Comparison of ENCODE assay signal across 12 mouse cellular contexts in genomic region chr16:32076406-32076805, GRCm38 (mm10). TPM values are rescaled to one million over a fixed set of nuclear protein-coding genes. Genes with fewer than 3 reads are reported as not detected.
DNase-seq lines count a peak whose midpoint lies in the region; ATAC-seq lines count a peak whose summit lies in the region.
"Had no signal": no experiment of that assay in that cellular context is flagged by ENCODE, and none has a peak within 500 bp of the region (broad histone marks: within the 10 kb centered on the region; RNA-seq: fewer than 3 reads in every experiment).

No protein-coding gene starts in this region.

- no peak overlapping the region for H3K9ac ChIP-seq in heart, embryonic 11.5 days (ENCODE audit: low read depth, low read length)
- H3K9ac ChIP-seq in kidney, embryonic 14.5 days (ENCODE audit: low read depth, low read length): no peak overlapping the region
- H3K9ac ChIP-seq in midbrain, embryonic 13.5 days (replicated peaks): no peak overlapping the region
- no peak overlapping the region for H3K9ac ChIP-seq in midbrain, embryonic 11.5 days (ENCODE audit: low read length)
- H3K9ac ChIP-seq: embryonic facial prominence, embryonic 15.5 days; midbrain, embryonic 15.5 days; stomach, embryonic 15.5 days had no signal

- H3K27ac ChIP-seq in heart, embryonic 11.5 days (ENCODE audit: low read depth, low read length): no peak overlapping the region
- no peak overlapping the region for H3K27ac ChIP-seq in kidney, embryonic 14.5 days (ENCODE audit: low read depth, low read length)
- H3K27ac ChIP-seq in midbrain, embryonic 13.5 days: no peak overlapping the region
- H3K27ac ChIP-seq in midbrain, embryonic 11.5 days (ENCODE audit: low read depth, low read length): no peak overlapping the region
- H3K27ac ChIP-seq: limb, embryonic 15.5 days; midbrain, embryonic 15.5 days; stomach, embryonic 15.5 days had no signal

- H3K9me3 ChIP-seq in heart, embryonic 11.5 days (replicated peaks; ENCODE audit: control insufficient read depth, low read length): no peaks in the 10 kb centered on the region
- no peaks in the 10 kb centered on the region for H3K9me3 ChIP-seq in kidney, embryonic 14.5 days (ENCODE audit: control insufficient read depth, low read length)
- H3K9me3 ChIP-seq in midbrain, embryonic 13.5 days: no peaks in the 10 kb centered on the region
- H3K9me3 ChIP-seq in midbrain, embryonic 11.5 days (ENCODE audit: control insufficient read depth, low read length): no peaks in the 10 kb centered on the region
- H3K9me3 ChIP-seq: embryonic facial prominence, embryonic 15.5 days; limb, embryonic 15.5 days; midbrain, embryonic 15.5 days; stomach, embryonic 15.5 days had no signal

- H3K36me3 ChIP-seq in heart, embryonic 11.5 days (ENCODE audit: control insufficient read depth, insufficient read depth, low read length): no peaks in the 10 kb centered on the region
- no peaks in the 10 kb centered on the region for H3K36me3 ChIP-seq in kidney, embryonic 14.5 days (ENCODE audit: control insufficient read depth, insufficient read depth, low read length)
- no peaks in the 10 kb centered on the region; the same call in 1 of the 2 replicates for H3K36me3 ChIP-seq in midbrain, embryonic 13.5 days
- no peaks in the 10 kb centered on the region for H3K36me3 ChIP-seq in midbrain, embryonic 11.5 days (ENCODE audit: control insufficient read depth, insufficient read depth, low read length)
- H3K36me3 ChIP-seq: embryonic facial prominence, embryonic 15.5 days; limb, embryonic 15.5 days; midbrain, embryonic 15.5 days; stomach, embryonic 15.5 days had no signal

- ATAC-seq in heart, embryonic 11.5 days (replicated peaks; ENCODE audit: insufficient number of reproducible peaks, low FRiP score, low TSS enrichment): no peak
- no peak for ATAC-seq in kidney, embryonic 14.5 days (ENCODE audit: low FRiP score, low TSS enrichment)
- no peak for ATAC-seq in midbrain, embryonic 13.5 days
- no peak for ATAC-seq in midbrain, embryonic 11.5 days (ENCODE audit: low FRiP score)
- ATAC-seq: midbrain, embryonic 15.5 days had no signal

- no peak overlapping the region for H3K4me3 ChIP-seq in heart, embryonic 11.5 days (ENCODE audit: low read depth, low read length)
- H3K4me3 ChIP-seq in kidney, embryonic 14.5 days (ENCODE audit: low read length): no peak overlapping the region
- H3K4me3 ChIP-seq in midbrain, embryonic 13.5 days (replicated peaks): no peak overlapping the region
- H3K4me3 ChIP-seq in midbrain, embryonic 11.5 days (ENCODE audit: low read depth, low read length): no peak overlapping the region

- peaks cover 15% of the 10 kb centered on the region for H3K4me1 ChIP-seq in heart, embryonic 11.5 days (ENCODE audit: control insufficient read depth, insufficient read depth, low read length)
- peaks cover 18% of the 10 kb centered on the region for H3K4me1 ChIP-seq in kidney, embryonic 14.5 days (ENCODE audit: control insufficient read depth, insufficient read depth, low read length)
- H3K4me1 ChIP-seq in midbrain, embryonic 13.5 days (replicated peaks): peaks cover 31% of the 10 kb centered on the region
- H3K4me1 ChIP-seq in midbrain, embryonic 11.5 days (ENCODE audit: control insufficient read depth, insufficient read depth, low read length): peaks cover 10% of the 10 kb centered on the region

- H3K4me2 ChIP-seq in heart, embryonic 11.5 days: no peak overlapping the region
- peak overlapping the region; percentile 84; the same call in 1 of the 2 replicates for H3K4me2 ChIP-seq in kidney, embryonic 14.5 days (replicated peaks; ENCODE audit: low read depth, low read length)
- 0 out of 2 replicates have a peak overlapping the region, but pooled peaks have one; percentile 9 for H3K4me2 ChIP-seq in midbrain, embryonic 13.5 days (replicated peaks)
- H3K4me2 ChIP-seq in midbrain, embryonic 11.5 days: no peak overlapping the region

- no peaks in the 10 kb centered on the region for H3K27me3 ChIP-seq in heart, embryonic 11.5 days (ENCODE audit: control insufficient read depth, insufficient read depth, low read length)
- no peaks in the 10 kb centered on the region for H3K27me3 ChIP-seq in kidney, embryonic 14.5 days (ENCODE audit: control insufficient read depth, insufficient read depth, low read length)
- H3K27me3 ChIP-seq in midbrain, embryonic 13.5 days: no peaks in the 10 kb centered on the region
- H3K27me3 ChIP-seq in midbrain, embryonic 11.5 days (ENCODE audit: control insufficient read depth, insufficient read depth, low read length): no peaks in the 10 kb centered on the region
- H3K27me3 ChIP-seq: embryonic facial prominence, embryonic 15.5 days; limb, embryonic 15.5 days; midbrain, embryonic 15.5 days; stomach, embryonic 15.5 days had no signal

- DNase-seq in heart, adult 8-10 months (ENCODE audit: low spot score): peak; percentile 36
- no peak for DNase-seq in kidney, adult 18-20 months
- no peak for DNase-seq in midbrain, embryonic 11.5 days (ENCODE audit: low spot score, missing footprints)
- DNase-seq in embryo, embryonic 10.5 days (ENCODE audit: low spot score): no peak
- DNase-seq: kidney, adult 11 months had no signal

- 72% methylated on average over 3 of the region's 3 CpGs for WGBS in heart, embryonic 11.5 days (ENCODE audit: insufficient replicate concordance)
- 56% methylated on average over 3 of the region's 3 CpGs for WGBS in kidney, embryonic 14.5 days
- 90% methylated on average over 3 of the region's 3 CpGs for WGBS in midbrain, embryonic 13.5 days
- WGBS in midbrain, embryonic 11.5 days: 86% methylated on average over 3 of the region's 3 CpGs

RNA-seq across cellular contexts. Expression of gene Pak2, which starts 2.7 kb away (rescaled TPM):
- total RNA-seq in heart, adult 8-10 months (2022): 10 to 100 TPM; 22.8 to 27.3 (median 25.2) TPM
- polyA plus RNA-seq in heart, embryonic 11.5 days (2014; fragmentation: Nextera tagmentation; extraction: Ambion mirVana): 33.9 and 37.5 TPM in 2 replicates
- 30.3 and 42.0 TPM in 2 replicates for polyA plus RNA-seq in kidney, embryonic 14.5 days (2014; fragmentation: Nextera tagmentation; extraction: Ambion mirVana)
- polyA plus RNA-seq in midbrain, embryonic 13.5 days (2015; fragmentation: Nextera tagmentation; extraction: Ambion mirVana): 41.9 and 43.6 TPM in 2 replicates
- 49.6 and 59.6 TPM in 2 replicates for polyA plus RNA-seq in midbrain, embryonic 11.5 days (2014; fragmentation: Nextera tagmentation; extraction: Ambion mirVana)

RNA-seq across cellular contexts. Expression of gene Pigx, which starts 23.1 kb away (rescaled TPM):
- total RNA-seq in heart, adult 8-10 months (2022): 10 to 100 TPM; 17.3 to 20.2 (median 20.0) TPM
- polyA plus RNA-seq in heart, embryonic 11.5 days (2014; fragmentation: Nextera tagmentation; extraction: Ambion mirVana): 86.3 and 91.7 TPM in 2 replicates
- 147 and 155 TPM in 2 replicates for polyA plus RNA-seq in kidney, embryonic 14.5 days (2014; fragmentation: Nextera tagmentation; extraction: Ambion mirVana)
- 149 and 153 TPM in 2 replicates for polyA plus RNA-seq in midbrain, embryonic 13.5 days (2015; fragmentation: Nextera tagmentation; extraction: Ambion mirVana)
- polyA plus RNA-seq in midbrain, embryonic 11.5 days (2014; fragmentation: Nextera tagmentation; extraction: Ambion mirVana): 150 and 153 TPM in 2 replicates

RNA-seq across cellular contexts. Expression of gene Cep19, which starts 23.2 kb away (rescaled TPM):
- 10 to 100 TPM in 3 of 4 experiments, 1 to 10 TPM in 1; 9.1 to 12.9 (median 12.4) TPM for total RNA-seq in heart, adult 8-10 months (2022)
- 22.0 and 24.4 TPM in 2 replicates for polyA plus RNA-seq in heart, embryonic 11.5 days (2014; fragmentation: Nextera tagmentation; extraction: Ambion mirVana)
- 39.7 and 43.8 TPM in 2 replicates for polyA plus RNA-seq in kidney, embryonic 14.5 days (2014; fragmentation: Nextera tagmentation; extraction: Ambion mirVana)
- 45.6 and 46.9 TPM in 2 replicates for polyA plus RNA-seq in midbrain, embryonic 13.5 days (2015; fragmentation: Nextera tagmentation; extraction: Ambion mirVana)
- polyA plus RNA-seq in midbrain, embryonic 11.5 days (2014; fragmentation: Nextera tagmentation; extraction: Ambion mirVana): 51.7 and 56.5 TPM in 2 replicates

Comparison
In these comparisons a context has a peak if more than half of its experiments do, and no peak if none do; other contexts are left out.
1. H3K4me2 ChIP-seq: peak in kidney, embryonic 14.5 days (single experiment) and midbrain, embryonic 13.5 days (single experiment); none in heart, embryonic 11.5 days (single experiment) and midbrain, embryonic 11.5 days (single experiment).